21 mouse cellular contexts compared by ENCODE assay signal in the genomic region with DNA sequence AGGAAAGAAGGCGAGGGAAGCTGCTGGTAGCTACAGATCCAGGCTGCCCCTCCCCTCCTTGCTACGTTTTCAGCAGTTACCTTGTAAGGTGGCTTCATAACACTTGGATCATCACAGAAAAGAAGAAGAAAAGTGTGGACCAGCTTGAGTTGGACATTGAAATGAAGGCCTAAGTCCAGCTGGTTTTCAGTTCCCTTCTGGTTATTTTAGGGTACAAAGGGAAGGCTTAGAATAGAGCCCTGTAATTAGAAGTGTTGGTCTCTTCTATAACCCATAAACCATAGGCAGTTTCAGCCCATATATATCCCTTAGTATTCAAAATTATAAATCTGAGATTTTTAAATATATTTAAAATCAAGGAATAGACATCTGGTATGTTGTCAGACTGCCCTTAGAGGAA. TPM values are rescaled to one million over a fixed set of nuclear protein-coding genes. Genes with fewer than 3 reads are reported as not detected.
"Had no signal": no experiment of that assay in that cellular context is flagged by ENCODE, and none has a peak within 500 bp of the region (broad histone marks: within the 10 kb centered on the region; RNA-seq: fewer than 3 reads in every experiment).

No protein-coding gene starts in this region.

- H3K4me1 ChIP-seq: lung, embryonic 15.5 days; midbrain, embryonic 13.5 days; midbrain, embryonic 15.5 days; neural tube, embryonic 13.5 days; neural tube, embryonic 15.5 days had no signal

- DNase-seq: liver, postnatal 0 days; lung, adult 2 months; lung, postnatal 14 days; lung, postnatal 36 days; retina, postnatal 1 day; right cerebral cortex, adult 18-20 months; right cerebral cortex, postnatal 25 days; right cerebral cortex, postnatal 4 days; spleen, adult 18-20 months; thymus, adult 18-20 months; thymus, postnatal 14 days; thymus, postnatal 36 days had no signal

- H3K27ac ChIP-seq: lung, embryonic 15.5 days; macrophage; midbrain, embryonic 13.5 days; midbrain, embryonic 15.5 days; neural tube, embryonic 13.5 days; neural tube, embryonic 15.5 days had no signal

- H3K4me3 ChIP-seq: lung, embryonic 15.5 days; megakaryocyte, embryonic 14.5 days; midbrain, embryonic 13.5 days; midbrain, embryonic 15.5 days; neural tube, embryonic 13.5 days; neural tube, embryonic 15.5 days had no signal

- ATAC-seq: liver, postnatal 0 days; lung, postnatal 0 days; midbrain, embryonic 13.5 days; midbrain, embryonic 15.5 days had no signal

RNA-seq across cellular contexts. Expression of gene Lzts2, which starts 33.4 kb away (rescaled TPM):
- total RNA-seq: monocyte, adult 5-6 weeks had no signal
